Comparison of ENCODE assay signal across 22 mouse cellular contexts in genomic region chr14:54328548-54328947, GRCm38 (mm10). TPM values are rescaled to one million over a fixed set of nuclear protein-coding genes. Genes with fewer than 3 reads are reported as not detected.
A peak's percentile ranks its signal among the peaks of the same experiment; 100 is the strongest.
DNase-seq lines count a peak whose midpoint lies in the region; ATAC-seq and TF ChIP-seq lines count a peak whose summit lies in the region.
"Had no signal": no experiment of that assay in that cellular context is flagged by ENCODE, and none has a peak within 500 bp of the region (broad histone marks: within the 10 kb centered on the region; RNA-seq: fewer than 3 reads in every experiment).

No protein-coding gene starts in this region.

- peak; percentile 58 for TF ChIP-seq CTCF in intestine, postnatal 0 days (IDR thresholded peaks at IDR 0.05; ENCODE audit: low read depth)
- TF ChIP-seq CTCF in lung, postnatal 0 days (IDR thresholded peaks at IDR 0.05) = peak; percentile 49
- TF ChIP-seq CTCF in CH12.LX (conservative IDR thresholded peaks at IDR 0.05 in 1 of 2, IDR thresholded peaks at IDR 0.05 in 1 of 2; ENCODE audit: low read depth in 2 of 2, low read length in 2 of 2) = peak in 1 of 2 experiments; percentile 48; a peak in 3 of 4 replicates

- TF ChIP-seq EP300 in lung, postnatal 0 days (IDR thresholded peaks at IDR 0.05) = no peak
- TF ChIP-seq EP300 in CH12.LX (IDR thresholded peaks at IDR 0.05; ENCODE audit: low read length) = no peak

- TF ChIP-seq POLR2A in CH12.LX (IDR thresholded peaks at IDR 0.05; ENCODE audit: low read depth, low read length) = no peak

- peak; percentile 30 for TF ChIP-seq RAD21 in CH12.LX (IDR thresholded peaks at IDR 0.05; ENCODE audit: low read depth, low read length)

- H3K4me1 ChIP-seq in intestine, postnatal 0 days (replicated peaks; ENCODE audit: control insufficient read depth, insufficient read depth, low read length) = no peaks in the 10 kb centered on the region; the same call in 1 of the 2 replicates
- no peaks in the 10 kb centered on the region for H3K4me1 ChIP-seq in intestine, embryonic 16.5 days (ENCODE audit: control insufficient read depth, insufficient read depth, low read length)
- H3K4me1 ChIP-seq in lung, postnatal 0 days (ENCODE audit: insufficient read depth, low read depth, low read length) = no peaks in the 10 kb centered on the region
- H3K4me1 ChIP-seq in CH12.LX (ENCODE audit: control insufficient read depth in 1 of 2, insufficient read depth in 2 of 2) = no peaks in the 10 kb centered on the region; a peak in 1 of 4 replicates
- H3K4me1 ChIP-seq: limb, embryonic 12.5 days had no signal

- no peak overlapping the region for H3K4me2 ChIP-seq in intestine, postnatal 0 days (replicated peaks; ENCODE audit: low read depth)
- H3K4me2 ChIP-seq in intestine, embryonic 16.5 days (ENCODE audit: low read depth, low read length) = no peak overlapping the region
- no peak overlapping the region for H3K4me2 ChIP-seq in lung, postnatal 0 days (replicated peaks; ENCODE audit: low read depth, low read length)
- H3K4me2 ChIP-seq in CH12.LX (ENCODE audit: insufficient read depth, low read depth, poor library complexity, severe bottlenecking) = no peak overlapping the region
- H3K4me2 ChIP-seq: forebrain, embryonic 12.5 days; heart, embryonic 11.5 days; limb, embryonic 12.5 days; neural tube, embryonic 12.5 days had no signal

- DNase-seq in lung, postnatal 0 days (ENCODE audit: low spot score) = no peak
- DNase-seq in lung, postnatal 14 days = no peak
- no peak for DNase-seq in CH12.LX (ENCODE audit: extremely low read depth)
- DNase-seq in splenic B cell, adult 2 months (ENCODE audit: low read depth, low spot score) = peak; percentile 11
- DNase-seq: cerebellum, postnatal 10 days; heart, postnatal 4 days; right cerebral cortex, postnatal 25 days; thymus, postnatal 25 days had no signal

- WGBS in intestine, postnatal 0 days = 86% methylated on average over 2 of the region's 2 CpGs
- 81% methylated on average over 2 of the region's 2 CpGs for WGBS in intestine, embryonic 16.5 days
- 83% methylated on average over 2 of the region's 2 CpGs for WGBS in lung, postnatal 0 days

- H3K9ac ChIP-seq in intestine, postnatal 0 days (ENCODE audit: low read depth, low read length) = no peak overlapping the region
- H3K9ac ChIP-seq in intestine, embryonic 16.5 days (ENCODE audit: low read depth, low read length) = no peak overlapping the region
- H3K9ac ChIP-seq in lung, postnatal 0 days (replicated peaks; ENCODE audit: low read depth) = no peak overlapping the region
- no peak overlapping the region for H3K9ac ChIP-seq in CH12.LX (ENCODE audit: insufficient read depth, low read depth)
- H3K9ac ChIP-seq: forebrain, embryonic 12.5 days; limb, embryonic 12.5 days; neural tube, embryonic 12.5 days had no signal

- no peaks in the 10 kb centered on the region for H3K36me3 ChIP-seq in intestine, postnatal 0 days (ENCODE audit: control insufficient read depth, insufficient read depth)
- H3K36me3 ChIP-seq in intestine, embryonic 16.5 days (ENCODE audit: control insufficient read depth, insufficient read depth, low read length) = no peaks in the 10 kb centered on the region
- H3K36me3 ChIP-seq in lung, postnatal 0 days (ENCODE audit: insufficient read depth, low read length) = no peaks in the 10 kb centered on the region
- no peaks in the 10 kb centered on the region for H3K36me3 ChIP-seq in CH12.LX (replicated peaks in 1 of 2; ENCODE audit: control insufficient read depth in 1 of 2, insufficient read depth in 1 of 2, low read length in 1 of 2)
- no peaks in the 10 kb centered on the region for H3K36me3 ChIP-seq in splenic B cell, adult 2 months (ENCODE audit: control insufficient read depth, insufficient read depth, low read length, poor library complexity, severe bottlenecking)
- H3K36me3 ChIP-seq: forebrain, embryonic 12.5 days; limb, embryonic 12.5 days; neural tube, embryonic 12.5 days had no signal

- H3K9me3 ChIP-seq in intestine, postnatal 0 days (ENCODE audit: control insufficient read depth) = no peaks in the 10 kb centered on the region
- no peaks in the 10 kb centered on the region for H3K9me3 ChIP-seq in intestine, embryonic 16.5 days (ENCODE audit: control insufficient read depth, low read length)
- H3K9me3 ChIP-seq in lung, postnatal 0 days (ENCODE audit: low read length) = no peaks in the 10 kb centered on the region; the same call in 1 of the 2 replicates
- H3K9me3 ChIP-seq in CH12.LX (replicated peaks; ENCODE audit: low read length) = no peaks in the 10 kb centered on the region
- H3K9me3 ChIP-seq: forebrain, embryonic 12.5 days; limb, embryonic 12.5 days; neural tube, embryonic 12.5 days had no signal

- H3K27me3 ChIP-seq in intestine, postnatal 0 days (replicated peaks; ENCODE audit: control insufficient read depth, insufficient read depth, low read length) = no peaks in the 10 kb centered on the region
- H3K27me3 ChIP-seq in intestine, embryonic 16.5 days (replicated peaks; ENCODE audit: control insufficient read depth, insufficient read depth, low read length) = no peaks in the 10 kb centered on the region
- H3K27me3 ChIP-seq in lung, postnatal 0 days (replicated peaks; ENCODE audit: insufficient read depth, low read length) = no peaks in the 10 kb centered on the region
- no peaks in the 10 kb centered on the region for H3K27me3 ChIP-seq in CH12.LX (replicated peaks)
- no peaks in the 10 kb centered on the region for H3K27me3 ChIP-seq in splenic B cell, adult 2 months (ENCODE audit: control insufficient read depth, insufficient read depth, low read length, poor library complexity, severe bottlenecking)
- H3K27me3 ChIP-seq: forebrain, embryonic 12.5 days; limb, embryonic 12.5 days; neural tube, embryonic 12.5 days had no signal

- no peak for ATAC-seq in intestine, postnatal 0 days
- ATAC-seq in intestine, embryonic 16.5 days = no peak
- ATAC-seq in lung, postnatal 0 days = no peak
- no peak for ATAC-seq in megakaryocyte-erythroid progenitor cell, adult 5-6 weeks (replicated peaks; ENCODE audit: low FRiP score, low TSS enrichment, poor library complexity, severe bottlenecking)
- ATAC-seq: midbrain, embryonic 16.5 days had no signal

- H3K4me3 ChIP-seq in intestine, postnatal 0 days (ENCODE audit: low read depth, low read length) = no peak overlapping the region
- no peak overlapping the region for H3K4me3 ChIP-seq in intestine, embryonic 16.5 days (ENCODE audit: low read length)
- H3K4me3 ChIP-seq in lung, postnatal 0 days (ENCODE audit: low read depth, low read length) = no peak overlapping the region
- no peak overlapping the region for H3K4me3 ChIP-seq in CH12.LX (replicated peaks in 1 of 3; ENCODE audit: low read depth in 2 of 3, low read length in 2 of 3, poor library complexity in 1 of 3)
- H3K4me3 ChIP-seq: forebrain, embryonic 12.5 days; limb, embryonic 12.5 days; neural tube, embryonic 12.5 days had no signal

- in situ Hi-C loops in CH12.LX (cut with MboI; ENCODE audit: low pct_ligation_motif_present, low pct_unique_long_range_greater_than_20kb, low sequenced_read_pairs) = loop anchor here (10.0 kb wide), 1 partner anchor 64 kb away; no protein-coding TSS in a partner anchor

- H3K27ac ChIP-seq in intestine, postnatal 0 days (ENCODE audit: low read depth, low read length) = no peak overlapping the region
- no peak overlapping the region for H3K27ac ChIP-seq in intestine, embryonic 16.5 days (ENCODE audit: low read length)
- no peak overlapping the region for H3K27ac ChIP-seq in lung, postnatal 0 days (ENCODE audit: low read length)
- H3K27ac ChIP-seq in CH12.LX (ENCODE audit: insufficient read depth, low read depth) = no peak overlapping the region
- H3K27ac ChIP-seq: forebrain, embryonic 12.5 days; limb, embryonic 12.5 days; neural tube, embryonic 12.5 days had no signal

- dilution Hi-C loops in CH12.LX (cut with MboI; ENCODE audit: extremely low pct_ligation_motif_present, extremely low pct_unique_long_range_greater_than_20kb, low sequenced_read_pairs) = no loop called here

- H3K79me2 ChIP-seq in CH12.LX (replicated peaks; ENCODE audit: control insufficient read depth, extremely low read depth, insufficient read depth, poor library complexity, severe bottlenecking) = no peaks in the 10 kb centered on the region

TF ChIP-seq in CH12.LX, 34 proteins besides CTCF, POLR2A, EP300 and RAD21:
- peak; percentile 52 for TF ChIP-seq SMC3 (IDR thresholded peaks at IDR 0.05; ENCODE audit: low read depth, low read length)
- no peak for TF ChIP-seq ZKSCAN1 (IDR thresholded peaks at IDR 0.05; ENCODE audit: borderline replicate concordance, low read depth, low read length)
- no peak for TF ChIP-seq USF2 (conservative IDR thresholded peaks at IDR 0.05; ENCODE audit: low read depth, low read length)

RNA-seq across cellular contexts. Expression of gene Oxa1l, which starts 32.1 kb away (rescaled TPM):
- polyA plus RNA-seq in intestine, postnatal 0 days (2015; fragmentation: Nextera tagmentation; extraction: Ambion mirVana) = 35.5 and 36.4 TPM in 2 replicates
- polyA plus RNA-seq in intestine, embryonic 16.5 days (2015; fragmentation: Nextera tagmentation; extraction: Ambion mirVana) = 42.9 and 48.6 TPM in 2 replicates
- 31.5 and 35.0 TPM in 2 replicates for polyA plus RNA-seq in lung, postnatal 0 days (2015; fragmentation: Nextera tagmentation; extraction: Ambion mirVana)
- total RNA-seq in CH12.LX (2012; rRNA removed) = 37.3 and 38.8 TPM in 2 replicates
- total RNA-seq in CH12.LX (2014; rRNA removed) = 34.6 and 34.7 TPM in 2 replicates
- polyA plus RNA-seq in CH12.LX (2012; ENCODE audit: insufficient read length, low read depth) = 88.9 and 111 TPM in 2 replicates
- 69.1 and 70.3 TPM in 2 replicates for total RNA-seq in megakaryocyte-erythroid progenitor cell, adult 5-6 weeks (2014; fragmentation: Nextera tagmentation)
- 32.5 and 51.1 TPM in 2 replicates for total RNA-seq in megakaryocyte-erythroid progenitor cell, adult 5-6 weeks (2017)

RNA-seq across cellular contexts. Expression of gene Olfr49, which starts 43.8 kb away (rescaled TPM):
- 0.14 TPM in 1 of 2 replicates, not detected in the other for polyA plus RNA-seq in intestine, postnatal 0 days (2015; fragmentation: Nextera tagmentation; extraction: Ambion mirVana)
- polyA plus RNA-seq in intestine, embryonic 16.5 days (2015; fragmentation: Nextera tagmentation; extraction: Ambion mirVana) = not detected in 2 replicates
- 0.04 TPM in 2 replicates for polyA plus RNA-seq in lung, postnatal 0 days (2015; fragmentation: Nextera tagmentation; extraction: Ambion mirVana)
- not detected in 2 replicates for total RNA-seq in CH12.LX (2012; rRNA removed)
- not detected in 2 replicates for total RNA-seq in CH12.LX (2014; rRNA removed)
- polyA plus RNA-seq in CH12.LX (2012; ENCODE audit: insufficient read length, low read depth) = 0.07 TPM in 2 replicates
- total RNA-seq in megakaryocyte-erythroid progenitor cell, adult 5-6 weeks (2014; fragmentation: Nextera tagmentation) = not detected in 2 replicates
- total RNA-seq in megakaryocyte-erythroid progenitor cell, adult 5-6 weeks (2017) = not detected in 2 replicates
- total RNA-seq: ES-E14; gastrocnemius, postnatal 4 days; heart, postnatal 4 days; layer of hippocampus, adult 18-20 months; left cerebral cortex, adult 8-10 months had no signal
- polyA plus RNA-seq: forebrain, embryonic 12.5 days; heart, embryonic 11.5 days; kidney, embryonic 14.5 days; limb, embryonic 12.5 days; liver, embryonic 16.5 days; midbrain, embryonic 16.5 days; neural tube, embryonic 12.5 days had no signal
